Mouse (Mus musculus): ENCODE data around the gene Hps6. TPM values are rescaled to one million over a fixed set of nuclear protein-coding genes. Genes with fewer than 3 reads are reported as not detected.

The Hps6 gene
- total RNA-seq, 2 experiments from 2014 or later = 13.8 to 19.7 TPM

DNA sequence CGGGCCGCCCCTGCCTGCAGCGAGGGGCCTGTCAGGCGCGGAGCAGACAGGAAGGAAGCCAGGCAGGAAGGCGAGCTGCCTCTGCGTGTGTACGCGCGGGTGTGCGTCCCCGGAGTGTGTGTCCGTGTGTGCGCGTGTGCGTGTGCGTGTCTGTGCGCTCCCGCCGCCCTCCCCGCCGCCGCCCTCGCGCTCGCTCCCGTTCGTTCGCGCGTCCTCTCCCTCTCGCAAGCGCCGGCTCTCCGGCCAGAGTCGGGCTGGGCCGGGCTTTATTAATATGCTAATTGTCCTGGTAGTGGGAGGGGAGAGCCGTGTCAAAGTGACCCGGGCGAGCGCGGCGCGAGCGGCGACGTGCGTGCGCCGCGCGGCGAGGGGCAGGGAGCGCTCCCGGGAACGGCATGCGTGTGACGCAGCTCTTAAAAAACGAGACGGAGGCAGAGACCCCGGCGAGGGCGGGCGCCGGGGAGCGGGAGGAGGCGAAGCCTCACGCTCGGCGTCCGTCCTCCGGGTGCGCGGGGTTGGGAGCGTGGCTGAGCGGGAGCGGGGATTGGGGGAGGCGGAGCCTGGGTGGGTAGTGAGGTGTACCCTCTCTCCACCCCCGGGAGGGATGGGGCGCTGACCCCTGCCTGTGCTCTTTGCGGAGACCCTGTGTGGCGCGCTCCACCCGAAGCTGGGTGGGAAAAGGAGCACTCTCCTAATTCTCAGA lies 41.8 kb downstream of the Hps6 start, which contains the start of gene Ldb1:
Gene Ldb1 (minus strand): TSS at position 222 of the 703 bp plus-strand sequence.
- peak; percentile 91 to 92 for DNase-seq

DNA sequence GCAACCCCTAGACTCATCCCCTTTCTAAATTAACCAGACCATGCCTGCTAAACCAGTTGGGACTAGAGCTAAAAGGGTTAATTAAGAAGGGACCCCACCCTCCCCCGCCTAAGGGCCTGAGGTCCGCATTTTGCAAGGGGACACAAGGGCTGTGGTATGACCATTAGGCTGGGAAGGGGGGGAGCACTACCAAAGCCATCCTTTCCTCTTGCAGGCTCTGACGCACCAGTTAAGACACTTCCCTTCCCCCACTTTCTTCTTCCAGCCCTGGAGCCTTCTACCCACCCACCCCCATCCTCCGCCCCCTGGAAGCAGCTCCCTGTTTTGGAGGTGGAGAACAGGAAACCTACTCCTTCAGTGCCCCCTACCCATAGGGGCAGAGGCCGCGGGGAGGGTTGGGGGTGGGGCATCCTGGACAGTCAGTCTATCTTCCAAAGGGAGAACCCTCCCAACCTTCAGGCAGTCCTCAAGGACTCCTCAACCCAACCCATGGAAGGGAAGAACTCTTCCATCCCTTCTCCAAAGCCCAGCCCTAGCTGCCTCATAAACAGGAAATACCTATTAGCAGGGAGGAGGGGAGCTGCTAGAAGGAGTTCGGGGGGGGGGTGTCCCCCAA lies 42.5 kb downstream of the Hps6 start:
- peak; percentile 45 to 69 for DNase-seq

DNA sequence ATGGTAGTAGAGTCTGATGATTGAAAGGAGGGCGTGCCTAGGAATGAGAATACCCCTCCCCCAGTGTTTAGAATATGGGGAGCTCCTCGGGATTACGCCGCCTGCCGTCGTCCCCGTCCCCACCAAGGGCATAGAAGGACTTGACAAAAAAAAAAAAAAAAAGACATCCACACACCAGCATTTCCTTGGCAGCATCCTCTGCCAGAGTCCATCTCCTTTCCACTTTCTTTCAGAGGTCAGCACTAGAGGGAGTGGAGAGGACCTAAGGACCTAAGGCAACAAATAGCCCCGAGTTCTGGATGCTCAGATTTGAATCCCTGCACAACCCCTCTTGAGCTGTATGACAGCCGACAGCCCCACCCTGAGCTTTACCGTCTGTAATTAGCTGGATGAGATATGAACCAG lies 43.3 kb downstream of the Hps6 start:
- DNase-seq = no peak

DNA sequence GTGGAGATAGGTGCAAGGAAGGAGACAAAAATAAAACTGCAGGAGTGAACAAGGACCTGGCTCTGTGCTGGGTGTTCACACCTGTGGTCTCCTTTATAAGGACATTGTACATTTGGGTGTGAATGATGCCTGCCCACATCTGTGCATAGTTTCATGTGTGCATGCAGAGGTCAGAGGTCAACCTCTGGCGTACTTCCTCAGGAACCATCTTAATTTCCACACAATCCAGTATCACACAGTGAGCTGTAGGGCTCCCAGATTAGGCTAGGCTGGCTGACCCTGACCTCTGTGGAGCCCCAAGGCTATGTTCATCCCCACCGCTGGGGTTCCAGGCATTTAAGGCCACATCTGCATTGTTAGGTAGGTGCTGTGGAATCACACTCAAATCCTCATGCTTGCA lies 44.1 kb downstream of the Hps6 start:
- no peak for DNase-seq

DNA sequence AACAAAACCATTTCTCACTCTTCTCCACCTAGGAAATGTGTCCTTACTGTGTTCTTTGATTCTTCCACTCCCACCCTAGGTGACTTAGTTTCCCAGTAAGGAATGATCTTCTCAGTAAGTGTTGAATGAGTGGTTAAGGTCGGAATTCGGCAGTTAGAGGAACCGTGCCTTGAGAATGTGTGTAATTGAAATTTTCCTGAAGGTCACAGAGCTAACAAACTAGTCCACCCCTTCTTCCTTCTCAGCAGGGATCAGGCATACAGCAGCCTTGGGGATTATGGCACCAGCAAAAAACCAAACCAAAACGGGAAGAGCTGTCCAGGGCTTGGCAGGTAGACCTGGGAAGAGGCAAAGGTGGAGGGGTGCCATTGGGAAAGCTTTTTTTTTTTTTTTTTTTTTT lies 45.8 kb downstream of the Hps6 start:
- DNase-seq = no peak

DNA sequence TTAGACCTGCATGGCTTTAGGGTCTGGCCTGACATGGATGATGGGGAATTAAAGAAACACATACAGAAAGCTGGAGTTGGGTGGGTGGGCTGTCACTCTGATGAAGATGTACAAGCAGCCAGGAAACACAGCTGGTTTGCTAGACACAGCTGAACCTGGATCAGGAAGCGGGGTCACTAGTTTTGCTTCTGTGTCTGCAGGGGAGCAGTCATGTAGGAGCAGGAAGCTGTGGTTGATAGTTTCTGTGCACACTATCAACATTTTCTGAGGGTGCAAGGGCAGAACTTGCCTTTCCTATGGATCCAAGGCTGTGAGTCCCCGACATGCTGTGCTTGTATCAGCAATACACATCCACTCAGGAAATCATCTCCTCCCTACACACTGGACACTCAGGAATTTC lies 47.2 kb downstream of the Hps6 start:
- no peak for DNase-seq

Other genes starting within 250 kb of the Hps6 start
- 10 to 100 TPM; 58.5 to 67.4 TPM for gene Mgea5, start 219.7 kb upstream of the Hps6 start, total RNA-seq (2021)
- gene Kcnip2, start 187.4 kb upstream of the Hps6 start, total RNA-seq (2021) = under 1 TPM; 0.23 to 0.36 TPM
- gene Armh3, start 5.0 kb upstream of the Hps6 start, total RNA-seq (2021) = 10 to 100 TPM; 12.9 to 17.9 TPM
- gene Pprc1, start 41.4 kb downstream of the Hps6 start, total RNA-seq (2021) = 10 to 100 TPM; 28.6 to 49.3 TPM
- gene Ldb1, start 41.7 kb downstream of the Hps6 start, total RNA-seq (2021) = 10 to 100 TPM; 57.5 to 64.0 TPM
- 10 to 100 TPM; 42.0 to 56.0 TPM for gene Nolc1, start 72.4 kb downstream of the Hps6 start, total RNA-seq (2021)
- 10 to 100 TPM in 1 of 2 experiments, 1 to 10 TPM in 1; 6.1 to 26.5 TPM for gene Elovl3, start 128.4 kb downstream of the Hps6 start, total RNA-seq (2021)
- gene Pitx3, start 144.8 kb downstream of the Hps6 start, total RNA-seq (2021) = under 1 TPM in 1 of 2 experiments, not detected in 1; 0.26 TPM
- 10 to 100 TPM; 60.6 to 77.4 TPM for gene Gbf1, start 149.0 kb downstream of the Hps6 start, total RNA-seq (2021)

Measured in adrenal gland, postnatal 36 days (tissue).